Mouse (Mus musculus) embryonic facial prominence, embryonic 14.5 days (tissue): Measurements from ENCODE around the gene Fkbp15. TPM values are rescaled to one million over a fixed set of nuclear protein-coding genes. Genes with fewer than 3 reads are reported as not detected.

Experiments used
- ATAC-seq: fragments of 200-750 bp; cut with Nextera tagmentation; 2 replicates; pipeline ENCODE4 v1.8.0; 2017; ENCODE audit warnings: low read depth, moderate number of reproducible peaks, moderate TSS enrichment
- DNase-seq: peaks from one replicate; pipeline ENCODE4 v3.0.0-alpha.2; 2015; ENCODE audit warnings: low spot score
- H3K27ac ChIP-seq: fragments of 300-500 bp; sonication (generic); replicated peaks from 2 replicates; pipeline ENCODE4 v1.5.1; 2014; ENCODE audit warnings: low read depth, mild to moderate bottlenecking, low read length, moderate library complexity
- H3K27me3 ChIP-seq: fragments of 300-500 bp; sonication (generic); replicated peaks from 2 replicates; pipeline ENCODE4 v1.6.1; 2014; ENCODE audit warnings: low read length; ENCODE audit not compliant: control insufficient read depth, insufficient read depth
- H3K36me3 ChIP-seq: fragments of 300-500 bp; sonication (generic); 2 replicates; pipeline ENCODE4 v1.6.1; 2014; ENCODE audit warnings: low read length, mixed read lengths; ENCODE audit not compliant: control insufficient read depth, insufficient read depth
- H3K4me1 ChIP-seq: fragments of 300-500 bp; sonication (generic); 2 replicates; pipeline ENCODE4 v1.6.1; 2014; ENCODE audit warnings: antibody characterized with exemption, low read length; ENCODE audit not compliant: control insufficient read depth, insufficient read depth
- H3K4me2 ChIP-seq: fragments of 300-500 bp; sonication (generic); 2 replicates; pipeline ENCODE4 v1.6.1; 2014; ENCODE audit warnings: low read depth, mild to moderate bottlenecking, low read length, moderate library complexity, mixed read lengths
- H3K4me3 ChIP-seq: fragments of 300-500 bp; sonication (generic); 2 replicates; pipeline ENCODE4 v1.5.1; 2014; ENCODE audit warnings: low read depth, mild to moderate bottlenecking, low read length
- H3K9ac ChIP-seq: fragments of 300-500 bp; sonication (generic); 2 replicates; pipeline ENCODE4 v1.6.1; 2014; ENCODE audit warnings: low read depth, mild to moderate bottlenecking, low read length, moderate library complexity, mixed read lengths
- H3K9me3 ChIP-seq: fragments of 300-500 bp; sonication (generic); 2 replicates; pipeline ENCODE4 v1.6.1; 2016; ENCODE audit warnings: low read length; ENCODE audit not compliant: control insufficient read depth
- WGBS: fragments of 180-500 bp; shearing (Covaris S2); extraction: QIAGEN DNeasy Blood & Tissue Kit; methylation state at CpG from one replicate; pipeline ENCODE4 v1.1.7; 2014; 5-methylcytosine and 5-hydroxymethylcytosine counted together
- polyA plus RNA-seq: library from polyadenylated mRNA; unstranded; fragments of >200 nt; fragmentation: Nextera tagmentation; extraction: Ambion mirVana; gene quantifications from 2 replicates; pipeline ENCODE4 v1.2.1, GENCODE M21; 2014

Fkbp15 gene
- polyA plus RNA-seq, 1 experiment from 2014 or later: 25.2 TPM

- H3K9ac ChIP-seq: no peak overlapping the region
- no peak overlapping the region for H3K4me2 ChIP-seq
- no peaks in the 10 kb centered on the region for H3K9me3 ChIP-seq
- WGBS: 91% methylated on average over 3 of the region's 3 CpGs
- H3K36me3 ChIP-seq: peaks cover 84% of the 10 kb centered on the region
- no peaks in the 10 kb centered on the region for H3K4me1 ChIP-seq
- no peak overlapping the region for H3K4me3 ChIP-seq
- no peaks in the 10 kb centered on the region for H3K27me3 ChIP-seq
- DNase-seq: no peak
- no peak for ATAC-seq
- H3K27ac ChIP-seq: no peak overlapping the region
These were observed 37.7 kb downstream of the Fkbp15 start for GRCm38 (mm10) chr4:62322684-62323083.

DNA sequence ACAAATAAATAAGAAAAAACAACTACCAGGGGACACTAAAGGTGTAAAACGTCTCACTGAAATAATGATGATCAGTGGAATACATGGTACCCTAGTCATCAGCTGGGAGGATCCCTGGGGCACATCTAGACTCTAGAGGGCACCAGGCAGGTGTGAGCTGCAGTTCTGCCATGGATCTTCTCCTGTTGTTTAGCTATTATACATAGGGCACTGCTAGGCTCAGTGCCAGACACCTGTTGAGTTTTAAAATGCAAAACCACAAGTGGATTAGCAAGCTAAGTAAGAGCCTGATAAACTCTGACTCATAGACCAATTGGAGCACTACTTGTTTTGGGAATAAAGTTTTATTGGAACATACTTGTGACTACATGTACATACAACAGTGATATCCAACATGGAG is 42.1 kb downstream of the Fkbp15 start:
- WGBS: 84% methylated on average over 1 of the region's 1 CpGs
- no peaks in the 10 kb centered on the region for H3K4me1 ChIP-seq
- 0 out of 2 replicates have a peak, but pooled peaks have one; percentile 26 for ATAC-seq
- no peak overlapping the region for H3K27ac ChIP-seq
- no peaks in the 10 kb centered on the region for H3K9me3 ChIP-seq
- peak; percentile 21 for DNase-seq
- no peak overlapping the region for H3K4me2 ChIP-seq
- H3K36me3 ChIP-seq: peaks cover 68% of the 10 kb centered on the region
- no peaks in the 10 kb centered on the region for H3K27me3 ChIP-seq
- no peak overlapping the region for H3K4me3 ChIP-seq
- H3K9ac ChIP-seq: no peak overlapping the region

DNA sequence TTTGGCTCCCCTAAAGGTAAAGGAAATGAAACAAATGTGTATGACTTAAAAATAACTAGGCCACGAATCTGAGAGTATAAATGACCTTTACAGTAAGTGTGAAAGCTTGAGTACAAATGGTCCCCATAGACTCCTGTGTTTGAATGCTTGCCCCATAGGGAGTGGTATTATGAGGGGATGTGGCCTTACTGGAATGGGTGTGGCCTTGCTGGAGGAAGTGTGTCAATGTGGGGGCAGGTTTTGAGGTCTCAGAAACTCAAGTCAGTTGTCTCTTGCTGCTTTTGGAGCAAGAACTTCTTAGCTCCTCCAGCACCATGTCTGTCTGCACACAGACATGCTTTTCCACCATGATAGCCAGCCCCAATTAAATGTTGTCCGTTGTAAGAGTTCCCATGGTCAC is 43.9 kb downstream of the Fkbp15 start:
- peaks cover 66% of the 10 kb centered on the region for H3K36me3 ChIP-seq
- 84% methylated on average over 2 of the region's 2 CpGs for WGBS
- no peaks in the 10 kb centered on the region for H3K4me1 ChIP-seq
- no peak overlapping the region for H3K9ac ChIP-seq
- H3K27me3 ChIP-seq: no peaks in the 10 kb centered on the region
- H3K4me2 ChIP-seq: no peak overlapping the region
- DNase-seq (no peak), ATAC-seq (no peak)
- no peak overlapping the region for H3K27ac ChIP-seq
- no peak overlapping the region for H3K4me3 ChIP-seq
- no peaks in the 10 kb centered on the region for H3K9me3 ChIP-seq

- DNase-seq (no peak), ATAC-seq (no peak)
- Histone ChIP-seq H3K27me3 (no peaks in the 10 kb centered on the region), H3K9me3 (no peaks in the 10 kb centered on the region), H3K36me3 (peaks cover 55% of the 10 kb centered on the region), H3K4me3 (no peak overlapping the region), H3K27ac (no peak overlapping the region), H3K4me2 (no peak overlapping the region), H3K9ac (no peak overlapping the region), H3K4me1 (no peaks in the 10 kb centered on the region)
- WGBS: 87% methylated on average over 3 of the region's 3 CpGs
These were observed 45.8 kb downstream of the Fkbp15 start for GRCm38 (mm10) chr4:62314516-62314915.

DNA sequence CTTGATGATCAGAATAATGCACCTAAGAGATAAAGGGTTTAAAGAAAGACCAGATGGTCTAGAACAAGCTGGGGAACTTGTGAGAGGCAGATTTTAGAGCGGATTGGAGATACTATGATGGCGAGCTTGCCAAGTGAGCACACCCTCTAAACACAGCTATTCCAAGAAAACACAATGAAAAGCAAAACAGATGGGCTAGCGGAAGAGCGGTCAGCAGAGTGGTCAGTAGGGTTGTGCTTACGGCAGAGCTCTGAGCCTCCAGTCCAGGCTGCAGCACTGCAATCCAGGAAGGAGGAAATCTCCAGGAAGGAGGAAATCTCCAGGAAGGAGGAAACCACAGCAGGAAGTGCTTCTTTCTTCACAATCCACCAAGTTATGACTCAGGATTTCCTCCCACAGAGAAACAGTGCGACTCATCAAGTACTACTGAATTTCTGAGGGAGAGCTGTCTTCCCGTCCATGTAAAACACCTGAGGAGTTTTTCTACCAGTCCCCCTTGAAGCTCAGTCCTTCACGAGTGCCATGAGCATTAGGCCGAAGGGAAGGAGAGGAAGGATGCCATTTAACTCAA is 46.6 kb downstream of the Fkbp15 start:
- Histone ChIP-seq H3K27me3 (no peaks in the 10 kb centered on the region), H3K36me3 (peaks cover 50% of the 10 kb centered on the region), H3K4me3 (no peak overlapping the region), H3K9me3 (no peaks in the 10 kb centered on the region), H3K4me1 (no peaks in the 10 kb centered on the region), H3K9ac (no peak overlapping the region), H3K4me2 (no peak overlapping the region), H3K27ac (no peak overlapping the region)
- DNase-seq (no peak), ATAC-seq (no peak)
- 80% methylated on average over 9 of the region's 9 CpGs for WGBS

GRCm38 (mm10) chr4:62312821-62313220 is 47.5 kb downstream of the Fkbp15 start:
- 92% methylated on average over 2 of the region's 2 CpGs for WGBS
- ATAC-seq: no peak
- no peak for DNase-seq
- H3K27me3 ChIP-seq: no peaks in the 10 kb centered on the region
- H3K36me3 ChIP-seq: peaks cover 47% of the 10 kb centered on the region
- H3K4me2 ChIP-seq: no peak overlapping the region
- H3K27ac ChIP-seq: no peak overlapping the region
- H3K9ac ChIP-seq: no peak overlapping the region
- H3K9me3 ChIP-seq: no peaks in the 10 kb centered on the region
- H3K4me3 ChIP-seq: no peak overlapping the region
- no peaks in the 10 kb centered on the region for H3K4me1 ChIP-seq

- H3K9ac ChIP-seq: no peak overlapping the region
- no peaks in the 10 kb centered on the region for H3K9me3 ChIP-seq
- no peak overlapping the region for H3K4me2 ChIP-seq
- ATAC-seq (no peak), DNase-seq (no peak)
- H3K36me3 ChIP-seq: peaks cover 67% of the 10 kb centered on the region
- no peak overlapping the region for H3K4me3 ChIP-seq
- H3K27ac ChIP-seq: no peak overlapping the region
- H3K4me1 ChIP-seq: no peaks in the 10 kb centered on the region
- no peaks in the 10 kb centered on the region for H3K27me3 ChIP-seq
These were observed 51.9 kb downstream of the Fkbp15 start for GRCm38 (mm10) chr4:62308406-62308805.

DNA sequence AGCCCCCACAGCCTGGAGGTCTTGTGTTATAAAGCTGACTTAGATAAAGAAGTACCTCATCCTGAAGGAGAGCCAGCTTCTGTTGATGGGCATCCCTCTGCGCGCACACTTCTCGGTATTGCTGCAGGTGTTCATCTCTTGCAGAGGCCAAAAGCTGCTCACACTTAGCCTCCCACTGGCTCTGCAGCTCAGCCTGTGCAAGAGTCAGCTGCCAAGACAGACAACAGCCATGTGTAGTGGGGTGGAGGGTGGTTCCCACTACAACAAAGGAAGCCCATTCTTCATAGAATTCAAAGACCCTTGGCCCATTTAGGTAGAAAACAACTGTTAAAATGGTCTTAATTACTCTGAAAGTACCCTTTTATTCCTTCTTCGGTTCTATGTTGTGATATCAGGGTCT is 53.5 kb downstream of the Fkbp15 start:
- Histone ChIP-seq H3K4me3 (no peak overlapping the region), H3K36me3 (peaks cover 69% of the 10 kb centered on the region), H3K27me3 (no peaks in the 10 kb centered on the region), H3K4me2 (no peak overlapping the region), H3K9ac (no peak overlapping the region), H3K27ac (no peak overlapping the region), H3K9me3 (no peaks in the 10 kb centered on the region), H3K4me1 (no peaks in the 10 kb centered on the region)
- ATAC-seq (no peak), DNase-seq (no peak)
- 87% methylated on average over 4 of the region's 4 CpGs for WGBS

GRCm38 (mm10) chr4:62306301-62306700 is 54.0 kb downstream of the Fkbp15 start:
- H3K27me3 ChIP-seq: no peaks in the 10 kb centered on the region
- WGBS: 91% methylated on average over 1 of the region's 1 CpGs
- H3K4me3 ChIP-seq: no peak overlapping the region
- H3K9ac ChIP-seq: no peak overlapping the region
- no peak overlapping the region for H3K27ac ChIP-seq
- ATAC-seq (no peak), DNase-seq (no peak)
- no peaks in the 10 kb centered on the region for H3K9me3 ChIP-seq
- no peak overlapping the region for H3K4me2 ChIP-seq
- peaks cover 71% of the 10 kb centered on the region for H3K36me3 ChIP-seq
- H3K4me1 ChIP-seq: no peaks in the 10 kb centered on the region
